Mouse (Mus musculus) MEL (cell line): ENCODE data around the gene Cltc.

Experiments used
- CTCF ChIP-seq, 3 experiments: IDR thresholded peaks in 2 of 3; conservative IDR thresholded peaks in 1 of 3; 2 replicates each; pipeline ENCODE4 v1.5.1; 2011 to 2012; ENCODE audit warnings: low read length in 3 of 3, low read depth in 2 of 3, mild to moderate bottlenecking in 2 of 3, improper control_type of control experiment in 1 of 3, inconsistent platforms in 1 of 3, mixed read lengths in 1 of 3, moderate library complexity in 1 of 3; ENCODE audit not compliant: control insufficient read depth in 1 of 3, insufficient read depth in 1 of 3, poor library complexity in 1 of 3, severe bottlenecking in 1 of 3
- EP300 ChIP-seq, 2 experiments: IDR thresholded peaks; 2 replicates each; pipeline ENCODE4 v1.6.1; 2011; ENCODE audit warnings: improper control_type of control experiment in 2 of 2, low read length in 2 of 2, low read depth in 1 of 2, mild to moderate bottlenecking in 1 of 2
- POLR2A ChIP-seq, 2 experiments: IDR thresholded peaks; 2 replicates each; pipeline ENCODE4 v1.6.1; 2011 to 2012; ENCODE audit warnings: low read length in 2 of 2, mild to moderate bottlenecking in 2 of 2, control low read depth in 1 of 2, improper control_type of control experiment in 1 of 2, low read depth in 1 of 2, moderate library complexity in 1 of 2; ENCODE audit not compliant: control insufficient read depth in 1 of 2, insufficient read depth in 1 of 2, poor library complexity in 1 of 2
- TAL1 ChIP-seq: IDR thresholded peaks from 2 replicates; pipeline ENCODE4 v1.6.1; 2012; ENCODE audit warnings: mild to moderate bottlenecking, inconsistent platforms, low read length, moderate library complexity, mixed read lengths

- TF ChIP-seq CTCF (IDR thresholded peaks at IDR 0.05 in 2 of 3, conservative IDR thresholded peaks at IDR 0.05 in 1 of 3; ENCODE audit: control insufficient read depth in 1 of 3, insufficient read depth in 1 of 3, low read depth in 2 of 3, low read length in 3 of 3, poor library complexity in 1 of 3, severe bottlenecking in 1 of 3): no peak
- TF ChIP-seq EP300 (IDR thresholded peaks at IDR 0.05; ENCODE audit: low read depth in 1 of 2, low read length in 2 of 2): no peak
- no peak for TF ChIP-seq TAL1
- no peak for TF ChIP-seq POLR2A (IDR thresholded peaks at IDR 0.05; ENCODE audit: control insufficient read depth in 1 of 2, insufficient read depth in 1 of 2, low read depth in 1 of 2, low read length in 2 of 2, poor library complexity in 1 of 2)
These were observed 89.2 kb downstream of the Cltc start for GRCm38 (mm10) chr11:86668169-86668568.
